Mouse (Mus musculus) erythroid progenitor cell, adult 5-6 weeks (primary cell): ENCODE measurements around the gene Mrs2. TPM values are rescaled to one million over a fixed set of nuclear protein-coding genes. Genes with fewer than 3 reads are reported as not detected.

Source experiments
- total RNA-seq, 2 experiments: library from RNA; stranded (forward) in 1 of 2; stranded (reverse) in 1 of 2; fragments of 150-400 nt in 1 of 2; fragments of 186-747, 209-891 nt in 1 of 2; gene quantifications; 2 replicates each; pipeline versions ENCODE4 v1.2.3 to v1.2.4; 2015 to 2017; ENCODE audit warnings: low replicate concordance in 2 of 2

The Mrs2 gene
- total RNA-seq, 2 experiments from 2014 or later = 7.3 to 12.6 TPM

Other genes starting within 250 kb of the Mrs2 start
- 101 and 125 TPM in 2 replicates for gene BC005537, start 218.7 kb downstream of the Mrs2 start, total RNA-seq (2015; ENCODE audit: low replicate concordance)
- 68.5 and 78.0 TPM in 2 replicates for gene BC005537, start 218.7 kb downstream of the Mrs2 start, total RNA-seq (2017; ENCODE audit: low replicate concordance)
- gene Acot13, start 188.8 kb downstream of the Mrs2 start, total RNA-seq (2015; ENCODE audit: low replicate concordance) = 18.0 and 24.1 TPM in 2 replicates
- gene Acot13, start 188.8 kb downstream of the Mrs2 start, total RNA-seq (2017; ENCODE audit: low replicate concordance) = 22.7 and 26.2 TPM in 2 replicates
- 40.0 and 51.6 TPM in 2 replicates for gene Tdp2, start 188.7 kb downstream of the Mrs2 start, total RNA-seq (2015; ENCODE audit: low replicate concordance)
- gene Tdp2, start 188.7 kb downstream of the Mrs2 start, total RNA-seq (2017; ENCODE audit: low replicate concordance) = 22.4 and 54.9 TPM in 2 replicates
- gene D130043K22Rik, start 175.2 kb downstream of the Mrs2 start, total RNA-seq (2015; ENCODE audit: low replicate concordance) = not detected in 2 replicates
- gene D130043K22Rik, start 175.2 kb downstream of the Mrs2 start, total RNA-seq (2017; ENCODE audit: low replicate concordance) = not detected in 2 replicates
- gene Aldh5a1, start 82.7 kb downstream of the Mrs2 start, total RNA-seq (2015; ENCODE audit: low replicate concordance) = not detected in 2 replicates
- gene Aldh5a1, start 82.7 kb downstream of the Mrs2 start, total RNA-seq (2017; ENCODE audit: low replicate concordance) = 0.13 TPM in 1 of 2 replicates, not detected in the other
- not detected in 2 replicates for gene Gpld1, start 77.2 kb downstream of the Mrs2 start, total RNA-seq (2015; ENCODE audit: low replicate concordance)
- gene Gpld1, start 77.2 kb downstream of the Mrs2 start, total RNA-seq (2017; ENCODE audit: low replicate concordance) = 0.77 TPM in 1 of 2 replicates, not detected in the other
- gene Dcdc2a, start 35.6 kb upstream of the Mrs2 start, total RNA-seq (2015; ENCODE audit: low replicate concordance) = not detected in 2 replicates
- not detected in 2 replicates for gene Dcdc2a, start 35.6 kb upstream of the Mrs2 start, total RNA-seq (2017; ENCODE audit: low replicate concordance)